Mouse (Mus musculus): ENCODE results near the gene Gm49396. TPM values are rescaled to one million over a fixed set of nuclear protein-coding genes. Genes with fewer than 3 reads are reported as not detected.

Gm49396 gene
- polyA plus RNA-seq, 1 experiment: 7.9 TPM

GRCm38 (mm10) chr7:30552102-30553020 lies 10.8 kb upstream of the Gm49396 start, which contains the start of the genes Hspb6 and Proser3:
Hspb6 (plus strand) TSS chr7:30552178.
Proser3 (minus strand) TSS chr7:30552299.
- TF ChIP-seq POLR2A (IDR thresholded peaks at IDR 0.05; ENCODE audit: borderline replicate concordance, low read depth, low read length) (no peak), CTCF (IDR thresholded peaks at IDR 0.05; ENCODE audit: low read depth, low read length) (no peak)
- Histone ChIP-seq H3K4me3 (ENCODE audit: insufficient read depth, low read length) (peak within 1 kb of the TSS; percentile 89), H3K27ac (ENCODE audit: insufficient read depth, low read depth, low read length) (peak within 1 kb of the TSS; percentile 83), H3K4me1 (ENCODE audit: control insufficient read depth, insufficient read depth, low read length) (peaks cover 5% of the 10 kb centered on the region)

- peaks cover 6% of the 10 kb centered on the region for H3K4me1 ChIP-seq (ENCODE audit: control insufficient read depth, insufficient read depth, low read length)
- peak overlapping the region; percentile 37 for H3K27ac ChIP-seq (ENCODE audit: insufficient read depth, low read depth, low read length)
- H3K4me3 ChIP-seq (ENCODE audit: insufficient read depth, low read length): peak overlapping the region; percentile 89
- TF ChIP-seq CTCF (IDR thresholded peaks at IDR 0.05; ENCODE audit: low read depth, low read length) (no peak), POLR2A (IDR thresholded peaks at IDR 0.05; ENCODE audit: borderline replicate concordance, low read depth, low read length) (no peak)
These were observed 10.0 kb upstream of the Gm49396 start for GRCm38 (mm10) chr7:30553021-30553589.

- TF ChIP-seq CTCF (IDR thresholded peaks at IDR 0.05; ENCODE audit: low read depth, low read length) (no peak), POLR2A (IDR thresholded peaks at IDR 0.05; ENCODE audit: borderline replicate concordance, low read depth, low read length) (no peak)
- peaks cover 11% of the 10 kb centered on the region for H3K4me1 ChIP-seq (ENCODE audit: control insufficient read depth, insufficient read depth, low read length)
- no peak overlapping the region for H3K27ac ChIP-seq (ENCODE audit: insufficient read depth, low read depth, low read length)
- H3K4me3 ChIP-seq (ENCODE audit: insufficient read depth, low read length): no peak overlapping the region
These were observed 9.1 kb upstream of the Gm49396 start for GRCm38 (mm10) chr7:30553810-30554584.

- Histone ChIP-seq H3K4me3 (ENCODE audit: insufficient read depth, low read length) (no peak overlapping the region), H3K4me1 (ENCODE audit: control insufficient read depth, insufficient read depth, low read length) (peaks cover 17% of the 10 kb centered on the region), H3K27ac (ENCODE audit: insufficient read depth, low read depth, low read length) (no peak overlapping the region)
- TF ChIP-seq CTCF (IDR thresholded peaks at IDR 0.05; ENCODE audit: low read depth, low read length) (no peak), POLR2A (IDR thresholded peaks at IDR 0.05; ENCODE audit: borderline replicate concordance, low read depth, low read length) (no peak)
These were observed 6.1 kb upstream of the Gm49396 start for GRCm38 (mm10) chr7:30556894-30557536.

- Histone ChIP-seq H3K4me1 (ENCODE audit: control insufficient read depth, insufficient read depth, low read length) (peaks cover 17% of the 10 kb centered on the region), H3K27ac (ENCODE audit: insufficient read depth, low read depth, low read length) (no peak overlapping the region), H3K4me3 (ENCODE audit: insufficient read depth, low read length) (peak overlapping the region; percentile 86)
- TF ChIP-seq CTCF (IDR thresholded peaks at IDR 0.05; ENCODE audit: low read depth, low read length) (no peak), POLR2A (IDR thresholded peaks at IDR 0.05; ENCODE audit: borderline replicate concordance, low read depth, low read length) (no peak)
These were observed 5.1 kb upstream of the Gm49396 start for GRCm38 (mm10) chr7:30557901-30558514.

- H3K27ac ChIP-seq (ENCODE audit: insufficient read depth, low read depth, low read length): peak overlapping the region; percentile 67
- H3K4me1 ChIP-seq (ENCODE audit: control insufficient read depth, insufficient read depth, low read length): peaks cover 12% of the 10 kb centered on the region
- peak overlapping the region; percentile 86 for H3K4me3 ChIP-seq (ENCODE audit: insufficient read depth, low read length)
- no peak for TF ChIP-seq POLR2A (IDR thresholded peaks at IDR 0.05; ENCODE audit: borderline replicate concordance, low read depth, low read length)
- TF ChIP-seq CTCF (IDR thresholded peaks at IDR 0.05; ENCODE audit: low read depth, low read length): no peak
These were observed 4.3 kb upstream of the Gm49396 start for GRCm38 (mm10) chr7:30558656-30559442.

- Histone ChIP-seq H3K4me3 (ENCODE audit: insufficient read depth, low read length) (peak within 1 kb of the TSS; percentile 86), H3K4me1 (ENCODE audit: control insufficient read depth, insufficient read depth, low read length) (peaks cover 15% of the 10 kb centered on the region)
- TF ChIP-seq CTCF (IDR thresholded peaks at IDR 0.05; ENCODE audit: low read depth, low read length) (no peak), POLR2A (IDR thresholded peaks at IDR 0.05; ENCODE audit: borderline replicate concordance, low read depth, low read length) (no peak)
These were observed 3.6 kb upstream of the Gm49396 start, which contains the start of gene Lin37 for GRCm38 (mm10) chr7:30559443-30559954. Lin37 (minus strand) TSS chr7:30559838.

GRCm38 (mm10) chr7:30560296-30560695 lies 2.8 kb upstream of the Gm49396 start:
- TF ChIP-seq POLR2A (IDR thresholded peaks at IDR 0.05; ENCODE audit: borderline replicate concordance, low read depth, low read length): no peak
- no peak for TF ChIP-seq CTCF (IDR thresholded peaks at IDR 0.05; ENCODE audit: low read depth, low read length)
- Histone ChIP-seq H3K4me1 (ENCODE audit: control insufficient read depth, insufficient read depth, low read length) (peaks cover 15% of the 10 kb centered on the region), H3K27ac (ENCODE audit: insufficient read depth, low read depth, low read length) (no peak overlapping the region), H3K4me3 (ENCODE audit: insufficient read depth, low read length) (no peak overlapping the region)

More at GRCm38 (mm10) chr7:30559443-30559954, 3.6 kb upstream of the Gm49396 start, which contains the start of gene Lin37:
- peak within 1 kb of the TSS; percentile 67 for H3K27ac ChIP-seq (ENCODE audit: insufficient read depth, low read depth, low read length)
